Mouse (Mus musculus) monocyte, adult 59 days (primary cell): ENCODE measurements around the gene Speer4c. TPM values are rescaled to one million over a fixed set of nuclear protein-coding genes. Genes with fewer than 3 reads are reported as not detected.

Experiments used
- total RNA-seq, 2 experiments: library from RNA; stranded (reverse); gene quantifications; one replicate each; pipeline ENCODE4 v1.2.4; 2023

Speer4c gene
- not detected for total RNA-seq

GRCm38 (mm10) chr5:15714171-15714570, at the start of gene Speer4c:
TSS of gene Speer4c (minus strand) at chr5:15714271.

Other genes starting within 250 kb of the Speer4c start
- gene Gm21149, start 237.7 kb downstream of the Speer4c start, total RNA-seq, result not detected
- gene Gm21190, start 185.0 kb downstream of the Speer4c start, total RNA-seq, result not detected
- not detected for gene Gm21083, start 136.9 kb downstream of the Speer4c start, total RNA-seq
- gene Speer4d, start 95.2 kb downstream of the Speer4c start, total RNA-seq, result not detected
- not detected for gene 4930572O03Rik, start 57.2 kb downstream of the Speer4c start, total RNA-seq
- gene Cacna2d1, start 220.4 kb upstream of the Speer4c start, total RNA-seq, result not detected